Comparison of ENCODE assay signal across 21 mouse cellular contexts in the genomic region with DNA sequence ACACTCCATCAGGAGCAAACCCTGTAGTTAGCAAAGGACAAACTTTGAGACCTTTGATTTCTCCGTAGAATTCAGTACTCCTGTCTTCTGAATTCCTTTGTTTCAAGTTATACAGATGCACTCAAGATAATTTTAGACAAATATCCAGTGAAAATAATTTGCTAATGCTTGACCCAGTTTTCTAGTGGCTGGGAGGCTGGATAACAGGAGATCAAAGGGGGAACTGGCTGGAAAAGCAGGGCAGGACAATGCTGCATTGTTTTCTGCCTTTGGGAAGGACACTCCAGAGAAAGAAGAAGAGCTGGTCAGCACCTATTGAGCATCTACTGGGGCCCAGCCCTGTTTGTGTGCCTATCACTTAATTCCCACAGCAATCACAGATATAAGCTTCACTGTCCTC. TPM values are rescaled to one million over a fixed set of nuclear protein-coding genes. Genes with fewer than 3 reads are reported as not detected.
DNase-seq lines count a peak whose midpoint lies in the region; ATAC-seq lines count a peak whose summit lies in the region.
"Had no signal": no experiment of that assay in that cellular context is flagged by ENCODE, and none has a peak within 500 bp of the region (broad histone marks: within the 10 kb centered on the region; RNA-seq: fewer than 3 reads in every experiment).

No protein-coding gene starts in this region.

- H3K4me1 ChIP-seq in kidney, embryonic 16.5 days (ENCODE audit: insufficient read depth, low read length): no peaks in the 10 kb centered on the region; the same call in 1 of the 2 replicates
- H3K4me1 ChIP-seq in lung, embryonic 15.5 days: peaks cover 5% of the 10 kb centered on the region; the same call in 1 of the 2 replicates
- H3K4me1 ChIP-seq in midbrain, embryonic 13.5 days (replicated peaks): no peaks in the 10 kb centered on the region
- H3K4me1 ChIP-seq: embryonic facial prominence, embryonic 12.5 days; forebrain, embryonic 15.5 days; hindbrain, embryonic 13.5 days had no signal

- no peak for DNase-seq in kidney, adult 8-10 months
- no peak for DNase-seq in lung, postnatal 36 days
- peak; percentile 71 for DNase-seq in Muller cell, postnatal 12 days (ENCODE audit: inconsistent ontology term)
- DNase-seq in brain, adult 2 months (ENCODE audit: low read depth, low spot score): peak; percentile 18
- DNase-seq in yolk sac, embryonic 10.5 days (ENCODE audit: low spot score): no peak
- DNase-seq: adrenal gland, adult 8-10 months; adrenal gland, postnatal 36 days; cerebellum, adult 11-12 months; cerebellum, adult 9-11 months; cerebellum, postnatal 36 days; embryo, embryonic 11 days; gastrocnemius, postnatal 36 days; heart, adult 18-20 months; heart, postnatal 10 days had no signal

- H3K36me3 ChIP-seq in kidney, embryonic 16.5 days (ENCODE audit: insufficient read depth, low read length): no peaks in the 10 kb centered on the region
- no peaks in the 10 kb centered on the region for H3K36me3 ChIP-seq in lung, embryonic 15.5 days
- no peaks in the 10 kb centered on the region for H3K36me3 ChIP-seq in midbrain, embryonic 13.5 days
- H3K36me3 ChIP-seq: embryonic facial prominence, embryonic 12.5 days; forebrain, embryonic 15.5 days; heart, embryonic 10.5 days; hindbrain, embryonic 13.5 days had no signal

- H3K9ac ChIP-seq in kidney, embryonic 16.5 days (replicated peaks; ENCODE audit: low read length): no peak overlapping the region
- H3K9ac ChIP-seq in lung, embryonic 15.5 days: no peak overlapping the region
- H3K9ac ChIP-seq in midbrain, embryonic 13.5 days (replicated peaks): no peak overlapping the region
- H3K9ac ChIP-seq: embryonic facial prominence, embryonic 12.5 days; forebrain, embryonic 15.5 days; hindbrain, embryonic 13.5 days had no signal

- no peak overlapping the region for H3K4me3 ChIP-seq in kidney, embryonic 16.5 days (ENCODE audit: low read length)
- H3K4me3 ChIP-seq in lung, embryonic 15.5 days: no peak overlapping the region
- no peak overlapping the region for H3K4me3 ChIP-seq in midbrain, embryonic 13.5 days (replicated peaks)
- H3K4me3 ChIP-seq: embryonic facial prominence, embryonic 12.5 days; forebrain, embryonic 15.5 days; heart, embryonic 10.5 days; hindbrain, embryonic 13.5 days had no signal

- 39% methylated on average over 1 of the region's 1 CpGs for WGBS in kidney, embryonic 16.5 days
- WGBS in lung, embryonic 15.5 days: 33% methylated on average over 1 of the region's 1 CpGs
- WGBS in midbrain, embryonic 13.5 days: 80% methylated on average over 1 of the region's 1 CpGs

- no peak overlapping the region for H3K4me2 ChIP-seq in kidney, embryonic 16.5 days (replicated peaks; ENCODE audit: low read depth, low read length)
- no peak overlapping the region for H3K4me2 ChIP-seq in lung, embryonic 15.5 days
- no peak overlapping the region for H3K4me2 ChIP-seq in midbrain, embryonic 13.5 days (replicated peaks)
- H3K4me2 ChIP-seq: embryonic facial prominence, embryonic 12.5 days; forebrain, embryonic 15.5 days; hindbrain, embryonic 13.5 days had no signal

- H3K27me3 ChIP-seq in kidney, embryonic 16.5 days (ENCODE audit: insufficient read depth, low read length): no peaks in the 10 kb centered on the region
- H3K27me3 ChIP-seq in lung, embryonic 15.5 days: no peaks in the 10 kb centered on the region
- H3K27me3 ChIP-seq in midbrain, embryonic 13.5 days: no peaks in the 10 kb centered on the region
- H3K27me3 ChIP-seq: embryonic facial prominence, embryonic 12.5 days; forebrain, embryonic 15.5 days; hindbrain, embryonic 13.5 days had no signal

- peak overlapping the region; percentile 41; the same call in 1 of the 2 replicates for H3K27ac ChIP-seq in kidney, embryonic 16.5 days (ENCODE audit: low read length)
- H3K27ac ChIP-seq in lung, embryonic 15.5 days: peak overlapping the region; percentile 82
- H3K27ac ChIP-seq in midbrain, embryonic 13.5 days: no peak overlapping the region
- H3K27ac ChIP-seq: embryonic facial prominence, embryonic 12.5 days; forebrain, embryonic 15.5 days; heart, embryonic 10.5 days; hindbrain, embryonic 13.5 days had no signal

- no peaks in the 10 kb centered on the region for H3K9me3 ChIP-seq in kidney, embryonic 16.5 days (ENCODE audit: low read length)
- no peaks in the 10 kb centered on the region for H3K9me3 ChIP-seq in lung, embryonic 15.5 days
- H3K9me3 ChIP-seq in midbrain, embryonic 13.5 days: no peaks in the 10 kb centered on the region
- H3K9me3 ChIP-seq: embryonic facial prominence, embryonic 12.5 days; forebrain, embryonic 15.5 days; heart, embryonic 10.5 days; hindbrain, embryonic 13.5 days had no signal

- no peak for ATAC-seq in kidney, embryonic 16.5 days (ENCODE audit: low FRiP score, low TSS enrichment)
- no peak for ATAC-seq in lung, embryonic 15.5 days (ENCODE audit: borderline replicate concordance, extremely low read depth, low FRiP score, low TSS enrichment)
- ATAC-seq in midbrain, embryonic 13.5 days: no peak
- ATAC-seq: forebrain, embryonic 15.5 days had no signal

RNA-seq across cellular contexts. Expression of gene Dusp16, which starts 9.1 kb away (rescaled TPM):
- 11.9 and 12.4 TPM in 2 replicates for polyA plus RNA-seq in kidney, embryonic 16.5 days (2015; fragmentation: Nextera tagmentation; extraction: Ambion mirVana)
- polyA plus RNA-seq in lung, embryonic 15.5 days (2015; fragmentation: Nextera tagmentation; extraction: Ambion mirVana): 10.5 and 11.6 TPM in 2 replicates
- polyA plus RNA-seq in midbrain, embryonic 13.5 days (2015; fragmentation: Nextera tagmentation; extraction: Ambion mirVana): 7.5 and 7.7 TPM in 2 replicates

RNA-seq across cellular contexts. Expression of gene Crebl2, which starts 28.5 kb away (rescaled TPM):
- polyA plus RNA-seq in kidney, embryonic 16.5 days (2015; fragmentation: Nextera tagmentation; extraction: Ambion mirVana): 2.8 TPM in 2 replicates
- 2.0 and 2.6 TPM in 2 replicates for polyA plus RNA-seq in lung, embryonic 15.5 days (2015; fragmentation: Nextera tagmentation; extraction: Ambion mirVana)
- polyA plus RNA-seq in midbrain, embryonic 13.5 days (2015; fragmentation: Nextera tagmentation; extraction: Ambion mirVana): 3.7 and 4.3 TPM in 2 replicates

Comparison
In these comparisons a context has a peak if more than half of its experiments do, and no peak if none do; other contexts are left out.
1. DNase-seq: peak in Muller cell, postnatal 12 days (single experiment) and brain, adult 2 months (single experiment); none in kidney, adult 8-10 months (0 of 2), lung, postnatal 36 days (single experiment) and yolk sac, embryonic 10.5 days (single experiment).